In genomic region chr11:116988131-116988530, GRCm38 (mm10) we compare ENCODE assay signal across 13 mouse cellular contexts.
DNase-seq lines count a peak whose midpoint lies in the region; ATAC-seq lines count a peak whose summit lies in the region.
"Had no signal": no experiment of that assay in that cellular context is flagged by ENCODE, and none has a peak within 500 bp of the region (broad histone marks: within the 10 kb centered on the region; RNA-seq: fewer than 3 reads in every experiment).

No protein-coding gene starts in this region.

- peaks cover 13% of the 10 kb centered on the region for H3K4me1 ChIP-seq in midbrain, embryonic 12.5 days
- H3K4me1 ChIP-seq in midbrain, embryonic 11.5 days (ENCODE audit: control insufficient read depth, insufficient read depth, low read length) = no peaks in the 10 kb centered on the region
- H3K4me1 ChIP-seq in forebrain, embryonic 13.5 days = peaks cover 21% of the 10 kb centered on the region
- 0 out of 2 replicates have a peak, but pooled peaks cover 5% of the 10 kb centered on the region for H3K4me1 ChIP-seq in midbrain, embryonic 16.5 days (ENCODE audit: control insufficient read depth, insufficient read depth, low read length)
- H3K4me1 ChIP-seq: liver, embryonic 15.5 days had no signal

- H3K4me2 ChIP-seq in midbrain, embryonic 12.5 days (replicated peaks) = no peak overlapping the region
- H3K4me2 ChIP-seq in midbrain, embryonic 11.5 days = no peak overlapping the region
- no peak overlapping the region for H3K4me2 ChIP-seq in forebrain, embryonic 13.5 days
- H3K4me2 ChIP-seq in midbrain, embryonic 16.5 days (ENCODE audit: low read length) = no peak overlapping the region
- H3K4me2 ChIP-seq: liver, embryonic 15.5 days had no signal

- DNase-seq in kidney, postnatal 10 days = peak; percentile 40
- DNase-seq in kidney, adult 18-20 months = no peak
- no peak for DNase-seq in midbrain, embryonic 11.5 days (ENCODE audit: low spot score, missing footprints)
- no peak for DNase-seq in embryo, embryonic 11 days
- DNase-seq: cerebellum, postnatal 36 days; gastrocnemius, postnatal 25 days had no signal

- WGBS in midbrain, embryonic 12.5 days = 56% methylated on average over 8 of the region's 8 CpGs
- WGBS in midbrain, embryonic 11.5 days = 68% methylated on average over 8 of the region's 8 CpGs
- WGBS in forebrain, embryonic 13.5 days = 25% methylated on average over 8 of the region's 8 CpGs
- WGBS in midbrain, embryonic 16.5 days = 30% methylated on average over 8 of the region's 8 CpGs

- peak overlapping the region; percentile 30; the same call in 1 of the 2 replicates for H3K27ac ChIP-seq in midbrain, embryonic 12.5 days (replicated peaks)
- H3K27ac ChIP-seq in midbrain, embryonic 11.5 days (ENCODE audit: low read depth, low read length) = no peak overlapping the region
- 0 out of 2 replicates have a peak overlapping the region, but pooled peaks have one; percentile 6 for H3K27ac ChIP-seq in forebrain, embryonic 13.5 days
- no peak overlapping the region for H3K27ac ChIP-seq in midbrain, embryonic 16.5 days (ENCODE audit: low read length)
- H3K27ac ChIP-seq: liver, embryonic 15.5 days had no signal

- peaks cover 38% of the 10 kb centered on the region for H3K36me3 ChIP-seq in midbrain, embryonic 12.5 days
- H3K36me3 ChIP-seq in midbrain, embryonic 11.5 days (ENCODE audit: control insufficient read depth, insufficient read depth, low read length) = no peaks in the 10 kb centered on the region
- peaks cover 43% of the 10 kb centered on the region for H3K36me3 ChIP-seq in forebrain, embryonic 13.5 days (ENCODE audit: poor library complexity, severe bottlenecking)
- H3K36me3 ChIP-seq in midbrain, embryonic 16.5 days (ENCODE audit: control insufficient read depth, insufficient read depth, low read length) = peaks cover 7% of the 10 kb centered on the region; the same call in 1 of the 2 replicates
- H3K36me3 ChIP-seq: liver, embryonic 15.5 days had no signal

- ATAC-seq in midbrain, embryonic 12.5 days (ENCODE audit: low FRiP score, low read depth) = no peak
- no peak for ATAC-seq in midbrain, embryonic 11.5 days (ENCODE audit: low FRiP score)
- ATAC-seq in forebrain, embryonic 13.5 days = no peak
- ATAC-seq in midbrain, embryonic 16.5 days = peak; percentile 47; the same call in 1 of the 2 replicates
- no peak for ATAC-seq in erythroblast, adult 5-6 weeks (replicated peaks; ENCODE audit: low FRiP score, poor library complexity, severe bottlenecking)
- ATAC-seq: CD4-positive, CD25-positive, alpha-beta regulatory T cell, adult 4 months; intestine, embryonic 16.5 days had no signal

- H3K9me3 ChIP-seq in midbrain, embryonic 12.5 days = no peaks in the 10 kb centered on the region
- no peaks in the 10 kb centered on the region for H3K9me3 ChIP-seq in midbrain, embryonic 11.5 days (ENCODE audit: control insufficient read depth, low read length)
- H3K9me3 ChIP-seq in forebrain, embryonic 13.5 days (replicated peaks) = no peaks in the 10 kb centered on the region
- H3K9me3 ChIP-seq in midbrain, embryonic 16.5 days (replicated peaks; ENCODE audit: control insufficient read depth, low read length, poor library complexity, severe bottlenecking) = no peaks in the 10 kb centered on the region
- H3K9me3 ChIP-seq: liver, embryonic 15.5 days had no signal

- no peak overlapping the region for H3K9ac ChIP-seq in midbrain, embryonic 12.5 days (replicated peaks)
- no peak overlapping the region for H3K9ac ChIP-seq in midbrain, embryonic 11.5 days (ENCODE audit: low read length)
- H3K9ac ChIP-seq in forebrain, embryonic 13.5 days = no peak overlapping the region
- H3K9ac ChIP-seq in midbrain, embryonic 16.5 days (ENCODE audit: low read depth, low read length) = no peak overlapping the region
- H3K9ac ChIP-seq: liver, embryonic 15.5 days had no signal

- H3K4me3 ChIP-seq in midbrain, embryonic 12.5 days = no peak overlapping the region
- no peak overlapping the region for H3K4me3 ChIP-seq in midbrain, embryonic 11.5 days (ENCODE audit: low read depth, low read length)
- no peak overlapping the region for H3K4me3 ChIP-seq in forebrain, embryonic 13.5 days
- H3K4me3 ChIP-seq in midbrain, embryonic 16.5 days (ENCODE audit: low read depth, low read length) = no peak overlapping the region
- H3K4me3 ChIP-seq: liver, embryonic 15.5 days had no signal

- peaks cover 7% of the 10 kb centered on the region for H3K27me3 ChIP-seq in midbrain, embryonic 12.5 days
- no peaks in the 10 kb centered on the region for H3K27me3 ChIP-seq in midbrain, embryonic 11.5 days (ENCODE audit: control insufficient read depth, insufficient read depth, low read length)
- H3K27me3 ChIP-seq in forebrain, embryonic 13.5 days = no peaks in the 10 kb centered on the region
- no peaks in the 10 kb centered on the region for H3K27me3 ChIP-seq in midbrain, embryonic 16.5 days (ENCODE audit: control insufficient read depth, insufficient read depth, low read depth, low read length)

Comparison
In these comparisons a context has a peak if more than half of its experiments do, and no peak if none do; other contexts are left out.
1. H3K27ac ChIP-seq: peak in midbrain, embryonic 12.5 days (single experiment) and forebrain, embryonic 13.5 days (single experiment); none in midbrain, embryonic 11.5 days (single experiment) and midbrain, embryonic 16.5 days (single experiment).